Mouse (Mus musculus): ENCODE data around the gene Zfyve28.

The Zfyve28 gene

GRCm38 (mm10) chr5:34210279-34210678 is 78.0 kb downstream of the Zfyve28 start:
- POLR2A ChIA-PET: interaction anchor here in 3 of 4 experiments (0.6 to 1.3 kb wide), 16 partner anchors 11 to 569 kb away, joined by 3 to 12 read pairs (median 4); partner anchors contain the start of genes Grk4 (in 1 of the 3), Mxd4 (in 1 of the 3) and Nop14 (in 1 of the 3)
- CTCF ChIA-PET: interaction anchor here (0.5 to 2.0 kb wide), 54 partner anchors 8 to 450 kb away, joined by 3 to 17 read pairs (median 4); partner anchors contain the start of genes Grk4 (in 2 of the 4), Mxd4 (in 2 of the 4), Nop14 (in 2 of the 4) and Gm1673 (in 1 of the 4)

- ChIA-PET POLR2A (interaction anchor here (0.5 to 2.0 kb wide), 7 partner anchors 19 to 429 kb away, joined by 3 to 5 read pairs (median 3); partner anchors contain the start of genes Tnip2 (in 2 of the 4), Mfsd10 (in 1 of the 4) and Mxd4 (in 1 of the 4)), CTCF (interaction anchor here in 2 of 4 experiments (0.5 to 1.1 kb wide), 5 partner anchors 18 to 462 kb away, joined by 3 to 4 read pairs (median 3); no protein-coding TSS in a partner anchor)
Observed at GRCm38 (mm10) chr5:34207503-34207902, 80.7 kb downstream of the Zfyve28 start.

GRCm38 (mm10) chr5:34205788-34206187 is 82.5 kb downstream of the Zfyve28 start:
- ChIA-PET CTCF (interaction anchor here in 2 of 4 experiments (0.6 to 1.8 kb wide), 4 partner anchors 14 to 34 kb away, joined by 3 to 10 read pairs (median 4); no protein-coding TSS in a partner anchor), POLR2A (interaction anchor here in 2 of 4 experiments (0.9 to 1.4 kb wide), 2 partner anchors 18 to 136 kb away, joined by 3 read pairs; partner anchors contain the start of gene Mxd4 (in 1 of the 2))

- CTCF ChIA-PET: interaction anchor here in 2 of 4 experiments (0.6 to 1.8 kb wide), 3 partner anchors 13 to 271 kb away, joined by 3 to 9 read pairs (median 4); no protein-coding TSS in a partner anchor
Observed at GRCm38 (mm10) chr5:34204911-34205310, 83.3 kb downstream of the Zfyve28 start.

GRCm38 (mm10) chr5:34202006-34202405 is 86.2 kb downstream of the Zfyve28 start:
- ChIA-PET CTCF (interaction anchor here in 2 of 4 experiments (0.5 to 1.0 kb wide), 2 partner anchors 8 to 262 kb away, joined by 3 to 4 read pairs; no protein-coding TSS in a partner anchor), POLR2A (interaction anchor here in 1 of 4 experiments (1.0 kb wide), 1 partner anchor 16 kb away, joined by 4 read pairs; no protein-coding TSS in a partner anchor)

More at GRCm38 (mm10) chr5:34204911-34205310, 83.3 kb downstream of the Zfyve28 start:
- POLR2A ChIA-PET: no interaction called here

GRCm38 (mm10) chr5:34201396-34201795 is 86.9 kb downstream of the Zfyve28 start:
- CTCF ChIA-PET: interaction anchor here in 2 of 4 experiments (0.5 to 1.0 kb wide), 2 partner anchors 9 to 263 kb away, joined by 3 to 4 read pairs; no protein-coding TSS in a partner anchor
- POLR2A ChIA-PET: interaction anchor here in 1 of 4 experiments (1.0 kb wide), 1 partner anchor 16 kb away, joined by 4 read pairs; no protein-coding TSS in a partner anchor

GRCm38 (mm10) chr5:34198615-34199014 is 89.6 kb downstream of the Zfyve28 start:
- POLR2A ChIA-PET: no interaction called here
- CTCF ChIA-PET: interaction anchor here in 2 of 4 experiments (1.0 to 1.3 kb wide), 2 partner anchors 11 to 37 kb away, joined by 5 to 8 read pairs; no protein-coding TSS in a partner anchor

- CTCF ChIA-PET: interaction anchor here in 1 of 4 experiments (1.3 kb wide), 1 partner anchor 13 kb away, joined by 8 read pairs; no protein-coding TSS in a partner anchor
- POLR2A ChIA-PET: no interaction called here
Observed at GRCm38 (mm10) chr5:34197243-34197642, 91.0 kb downstream of the Zfyve28 start.

GRCm38 (mm10) chr5:34196423-34196822 is 91.8 kb downstream of the Zfyve28 start:
- ChIA-PET CTCF (interaction anchor here in 2 of 4 experiments (1.2 to 1.4 kb wide), 2 partner anchors 14 to 40 kb away, joined by 4 to 17 read pairs; no protein-coding TSS in a partner anchor), POLR2A (interaction anchor here in 2 of 4 experiments (1.0 to 1.4 kb wide), 3 partner anchors 9 to 140 kb away, joined by 4 to 8 read pairs (median 5); partner anchors contain the start of genes Mxd4 (in 1 of the 2) and Rnf4 (in 1 of the 2))

GRCm38 (mm10) chr5:34195786-34196185 is 92.5 kb downstream of the Zfyve28 start:
- CTCF ChIA-PET: interaction anchor here in 2 of 4 experiments (1.2 to 1.4 kb wide), 2 partner anchors 14 to 40 kb away, joined by 4 to 17 read pairs; no protein-coding TSS in a partner anchor
- POLR2A ChIA-PET: interaction anchor here in 2 of 4 experiments (0.6 to 1.4 kb wide), 4 partner anchors 8 to 141 kb away, joined by 3 to 8 read pairs (median 4); partner anchors contain the start of genes Mxd4 (in 1 of the 2) and Rnf4 (in 1 of the 2)

- POLR2A ChIA-PET: interaction anchor here in 2 of 4 experiments (0.6 to 1.4 kb wide), 3 partner anchors 15 to 451 kb away, joined by 3 to 5 read pairs (median 3); no protein-coding TSS in a partner anchor
- CTCF ChIA-PET: interaction anchor here in 1 of 4 experiments (1.4 kb wide), 1 partner anchor 41 kb away, joined by 4 read pairs; no protein-coding TSS in a partner anchor
Observed at GRCm38 (mm10) chr5:34194975-34195662, 93.1 kb downstream of the Zfyve28 start.

GRCm38 (mm10) chr5:34194426-34194825 is 93.8 kb downstream of the Zfyve28 start:
- ChIA-PET POLR2A (interaction anchor here in 1 of 4 experiments (0.7 kb wide), 1 partner anchor 451 kb away, joined by 3 read pairs; no protein-coding TSS in a partner anchor), CTCF (interaction anchor here in 1 of 4 experiments (0.6 kb wide), 1 partner anchor 97 kb away, joined by 4 read pairs; no protein-coding TSS in a partner anchor)

GRCm38 (mm10) chr5:34191843-34192242 is 96.4 kb downstream of the Zfyve28 start:
- POLR2A ChIA-PET: interaction anchor here in 2 of 4 experiments (0.5 to 0.7 kb wide), 2 partner anchors 138 to 401 kb away, joined by 4 to 10 read pairs; no protein-coding TSS in a partner anchor
- CTCF ChIA-PET: interaction anchor here (0.6 to 1.5 kb wide), 9 partner anchors 14 to 298 kb away, joined by 3 to 7 read pairs (median 4); no protein-coding TSS in a partner anchor

GRCm38 (mm10) chr5:34191021-34191420 is 97.2 kb downstream of the Zfyve28 start:
- POLR2A ChIA-PET: interaction anchor here in 2 of 4 experiments (0.5 kb wide), 3 partner anchors 19 to 528 kb away, joined by 3 to 4 read pairs (median 4); no protein-coding TSS in a partner anchor
- CTCF ChIA-PET: interaction anchor here (0.6 to 1.4 kb wide), 5 partner anchors 14 to 165 kb away, joined by 3 to 4 read pairs (median 3); no protein-coding TSS in a partner anchor

GRCm38 (mm10) chr5:34189521-34189920 is 98.7 kb downstream of the Zfyve28 start:
- ChIA-PET CTCF (interaction anchor here in 1 of 4 experiments (2.7 kb wide), 1 partner anchor 21 kb away, joined by 9 read pairs; no protein-coding TSS in a partner anchor), POLR2A (interaction anchor here in 2 of 4 experiments (0.6 to 6.4 kb wide), 5 partner anchors 18 to 470 kb away, joined by 3 to 65 read pairs (median 33); partner anchors contain the start of genes Haus3 (in 2 of the 2), Poln (in 2 of the 2), Grk4 (in 1 of the 2) and Nop14 (in 1 of the 2))

- ChIA-PET CTCF (interaction anchor here in 1 of 4 experiments (2.7 kb wide), 1 partner anchor 21 kb away, joined by 9 read pairs; no protein-coding TSS in a partner anchor), POLR2A (interaction anchor here in 2 of 4 experiments (1.2 to 6.4 kb wide), 11 partner anchors 11 to 532 kb away, joined by 3 to 65 read pairs (median 12); partner anchors contain the start of genes Haus3 (in 2 of the 2), Poln (in 2 of the 2), Grk4 (in 1 of the 2) and Nop14 (in 1 of the 2))
Observed at GRCm38 (mm10) chr5:34188856-34189255, 99.4 kb downstream of the Zfyve28 start.

Measured in embryonic stem cell, embryonic (primary cell).